12 mouse cellular contexts compared by ENCODE assay signal in the genomic region with DNA sequence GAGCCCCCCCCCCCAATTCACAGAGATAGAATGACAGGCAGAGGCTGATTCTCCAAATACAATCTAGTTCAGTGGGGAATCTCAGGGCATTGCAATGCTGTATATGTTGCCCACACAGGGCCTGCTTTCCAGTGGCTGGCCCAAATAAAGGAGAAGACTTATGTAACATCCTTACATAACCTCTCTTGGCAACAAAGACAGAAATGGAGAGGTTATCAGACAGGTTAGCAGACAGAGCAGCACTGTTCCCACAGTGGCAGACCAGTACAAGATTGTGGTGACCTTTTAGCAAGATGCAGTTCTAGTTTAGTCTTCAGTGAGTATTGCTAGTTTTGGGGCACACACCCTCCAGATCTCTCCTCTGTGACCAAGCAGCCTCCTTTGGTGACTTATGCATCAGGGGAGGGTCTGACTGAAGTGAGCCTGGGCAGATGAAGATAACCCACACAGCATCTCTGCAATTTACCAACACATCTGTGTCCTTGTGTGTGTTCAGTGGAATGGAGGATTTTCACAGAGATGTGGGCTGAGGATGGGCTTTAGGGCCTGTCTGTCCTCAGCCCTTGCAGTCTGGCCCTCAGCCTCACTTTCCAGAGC. TPM values are rescaled to one million over a fixed set of nuclear protein-coding genes. Genes with fewer than 3 reads are reported as not detected.
"Had no signal": no experiment of that assay in that cellular context is flagged by ENCODE, and none has a peak within 500 bp of the region (broad histone marks: within the 10 kb centered on the region; RNA-seq: fewer than 3 reads in every experiment).

No protein-coding gene starts in this region.

RNA-seq across cellular contexts. Expression of a gene that starts 2.7 kb away (rescaled TPM):
- total RNA-seq: monocyte, adult 5-6 weeks; neutrophil, adult 5-6 weeks had no signal
- polyA plus RNA-seq: limb, embryonic 13.5 days; liver, embryonic 11.5 days; lung, postnatal 0 days; macrophage; midbrain, embryonic 11.5 days; midbrain, embryonic 15.5 days; neural tube, embryonic 12.5 days had no signal

RNA-seq across cellular contexts. Expression of a gene that starts 13.8 kb away (rescaled TPM):
- total RNA-seq: monocyte, adult 5-6 weeks; neutrophil, adult 5-6 weeks had no signal
- polyA plus RNA-seq: limb, embryonic 13.5 days; liver, embryonic 11.5 days; liver, embryonic 15.5 days; lung, adult 2 months; lung, postnatal 0 days; macrophage; midbrain, embryonic 11.5 days; neural tube, embryonic 12.5 days; stomach, embryonic 15.5 days had no signal

RNA-seq across cellular contexts. Expression of a gene that starts 13.8 kb away (rescaled TPM):
- total RNA-seq: monocyte, adult 5-6 weeks; neutrophil, adult 5-6 weeks had no signal
- polyA plus RNA-seq: limb, embryonic 13.5 days; liver, embryonic 11.5 days; liver, embryonic 15.5 days; lung, postnatal 0 days; macrophage; midbrain, embryonic 11.5 days; midbrain, embryonic 15.5 days; neural tube, embryonic 12.5 days; stomach, embryonic 15.5 days had no signal

RNA-seq across cellular contexts. Expression of a gene that starts 34.4 kb away (rescaled TPM):
- total RNA-seq: monocyte, adult 5-6 weeks; neutrophil, adult 5-6 weeks had no signal
- polyA plus RNA-seq: limb, embryonic 13.5 days; liver, embryonic 11.5 days; liver, embryonic 15.5 days; lung, postnatal 0 days; macrophage; midbrain, embryonic 11.5 days; midbrain, embryonic 15.5 days; neural tube, embryonic 12.5 days had no signal
